10 mouse cellular contexts compared by ENCODE assay signal in genomic region chr5:114513911-114514457, GRCm38 (mm10). TPM values are rescaled to one million over a fixed set of nuclear protein-coding genes. Genes with fewer than 3 reads are reported as not detected.
DNase-seq lines count a peak whose midpoint lies in the region; ATAC-seq lines count a peak whose summit lies in the region.
"Had no signal": no experiment of that assay in that cellular context is flagged by ENCODE, and none has a peak within 500 bp of the region (broad histone marks: within the 10 kb centered on the region; RNA-seq: fewer than 3 reads in every experiment).

No protein-coding gene starts in this region.

- no peak overlapping the region for H3K4me3 ChIP-seq in heart, embryonic 14.5 days (ENCODE audit: control insufficient read depth in 1 of 2, insufficient read depth in 1 of 2, low read depth in 1 of 2, low read length in 2 of 2)
- H3K4me3 ChIP-seq in hindbrain, embryonic 15.5 days = no peak overlapping the region
- H3K4me3 ChIP-seq in midbrain, embryonic 14.5 days (replicated peaks; ENCODE audit: low read depth, low read length) = no peak overlapping the region
- H3K4me3 ChIP-seq: heart, embryonic 15.5 days had no signal

- no peak for DNase-seq in heart, adult 8-10 months (ENCODE audit: low spot score)
- peak; percentile 36 for DNase-seq in ZHBTc4 (ENCODE audit: low read depth, low spot score)
- peak; percentile 56 for DNase-seq in midbrain, embryonic 14.5 days
- DNase-seq in B cell, adult 2 months = no peak
- DNase-seq in frontal cortex, adult 2 months (ENCODE audit: extremely low spot score in 1 of 2, low spot score in 1 of 2) = no peak
- no peak for DNase-seq in adrenal gland, adult (ENCODE audit: inconsistent age in 2 of 2, low spot score in 1 of 2)
- DNase-seq: thymus, postnatal 14 days had no signal

- H3K36me3 ChIP-seq in heart, embryonic 14.5 days (ENCODE audit: control insufficient read depth, insufficient read depth, low read length) = no peaks in the 10 kb centered on the region
- no peaks in the 10 kb centered on the region for H3K36me3 ChIP-seq in hindbrain, embryonic 15.5 days
- H3K36me3 ChIP-seq in midbrain, embryonic 14.5 days (ENCODE audit: control insufficient read depth, insufficient read depth, low read length) = no peaks in the 10 kb centered on the region
- H3K36me3 ChIP-seq: heart, embryonic 15.5 days had no signal

- H3K9ac ChIP-seq in heart, embryonic 14.5 days (ENCODE audit: low read length) = no peak overlapping the region
- no peak overlapping the region for H3K9ac ChIP-seq in hindbrain, embryonic 15.5 days
- H3K9ac ChIP-seq in midbrain, embryonic 14.5 days (replicated peaks; ENCODE audit: low read length) = no peak overlapping the region
- H3K9ac ChIP-seq: heart, embryonic 15.5 days had no signal

- H3K4me1 ChIP-seq in heart, embryonic 14.5 days (ENCODE audit: control insufficient read depth in 2 of 2, insufficient read depth in 2 of 2, low read length in 2 of 2) = no peaks in the 10 kb centered on the region
- peaks cover 10% of the 10 kb centered on the region; the same call in 1 of the 2 replicates for H3K4me1 ChIP-seq in hindbrain, embryonic 15.5 days (replicated peaks)
- H3K4me1 ChIP-seq in midbrain, embryonic 14.5 days (ENCODE audit: control insufficient read depth, insufficient read depth, low read length) = 0 out of 2 replicates have a peak, but pooled peaks cover 11% of the 10 kb centered on the region
- H3K4me1 ChIP-seq: heart, embryonic 15.5 days had no signal

- H3K9me3 ChIP-seq in heart, embryonic 14.5 days (ENCODE audit: control insufficient read depth, low read length) = no peaks in the 10 kb centered on the region
- no peaks in the 10 kb centered on the region for H3K9me3 ChIP-seq in hindbrain, embryonic 15.5 days
- no peaks in the 10 kb centered on the region for H3K9me3 ChIP-seq in midbrain, embryonic 14.5 days (ENCODE audit: control insufficient read depth, low read length)
- H3K9me3 ChIP-seq: heart, embryonic 15.5 days had no signal

- WGBS in heart, embryonic 14.5 days = 12% methylated on average over 10 of the region's 10 CpGs
- 6% methylated on average over 10 of the region's 10 CpGs for WGBS in hindbrain, embryonic 15.5 days
- 3% methylated on average over 10 of the region's 10 CpGs for WGBS in midbrain, embryonic 14.5 days

- H3K4me2 ChIP-seq in heart, embryonic 14.5 days (ENCODE audit: low read length) = peak overlapping the region; percentile 32
- H3K4me2 ChIP-seq in hindbrain, embryonic 15.5 days = peak overlapping the region; percentile 13; the same call in 1 of the 2 replicates
- H3K4me2 ChIP-seq in midbrain, embryonic 14.5 days (ENCODE audit: low read length) = peak overlapping the region; percentile 2; the same call in 1 of the 2 replicates
- H3K4me2 ChIP-seq: heart, embryonic 15.5 days had no signal

- no peak overlapping the region for H3K27ac ChIP-seq in heart, embryonic 14.5 days (replicated peaks in 1 of 2; ENCODE audit: control insufficient read depth in 1 of 2, insufficient read depth in 1 of 2, low read depth in 2 of 2, low read length in 2 of 2)
- H3K27ac ChIP-seq in hindbrain, embryonic 15.5 days (replicated peaks) = no peak overlapping the region
- H3K27ac ChIP-seq in midbrain, embryonic 14.5 days (replicated peaks; ENCODE audit: low read depth, low read length) = no peak overlapping the region
- H3K27ac ChIP-seq: heart, embryonic 15.5 days had no signal

- peaks cover 28% of the 10 kb centered on the region for H3K27me3 ChIP-seq in heart, embryonic 14.5 days (ENCODE audit: control insufficient read depth, insufficient read depth, low read length)
- H3K27me3 ChIP-seq in hindbrain, embryonic 15.5 days = no peaks in the 10 kb centered on the region
- H3K27me3 ChIP-seq in midbrain, embryonic 14.5 days (ENCODE audit: control insufficient read depth, insufficient read depth, low read length) = no peaks in the 10 kb centered on the region

- ATAC-seq in heart, embryonic 14.5 days (ENCODE audit: insufficient number of reproducible peaks, insufficient read depth, low FRiP score, low read depth) = no peak
- no peak for ATAC-seq in hindbrain, embryonic 15.5 days (ENCODE audit: low FRiP score, low read depth)
- no peak for ATAC-seq in midbrain, embryonic 14.5 days (ENCODE audit: low FRiP score, low TSS enrichment)

RNA-seq across cellular contexts. Expression of gene Fam222a, which starts 53.8 kb away (rescaled TPM):
- 0.65 and 0.96 TPM in 2 replicates for polyA plus RNA-seq in heart, embryonic 14.5 days (2014; fragmentation: Nextera tagmentation; extraction: Ambion mirVana)
- 1 to 10 TPM; 1.2 to 2.4 (median 1.7) TPM for total RNA-seq in heart, adult 8-10 months (2022)
- polyA plus RNA-seq in hindbrain, embryonic 15.5 days (2015; fragmentation: Nextera tagmentation; extraction: Ambion mirVana) = 6.6 and 8.3 TPM in 2 replicates
- 5.7 and 7.0 TPM in 2 replicates for polyA plus RNA-seq in midbrain, embryonic 14.5 days (2014; fragmentation: Nextera tagmentation; extraction: Ambion mirVana)
- 8.3 and 10.6 TPM in 2 replicates for polyA plus RNA-seq in frontal cortex, adult 2 months (2012; rRNA removed)

Comparison
In these comparisons a context has a peak if more than half of its experiments do, and no peak if none do; other contexts are left out.
1. DNase-seq: peak in ZHBTc4 (single experiment) and midbrain, embryonic 14.5 days (single experiment); none in heart, adult 8-10 months (single experiment), B cell, adult 2 months (0 of 2), frontal cortex, adult 2 months (0 of 2) and adrenal gland, adult (0 of 2).
2. Peak in every context shown above with its lines, with median percentiles within 50 percentile points of each other: H3K4me2 ChIP-seq.